Mouse (Mus musculus) adrenal gland, postnatal 10 days (tissue): ENCODE results near the gene Bcl11a. TPM values are rescaled to one million over a fixed set of nuclear protein-coding genes. Genes with fewer than 3 reads are reported as not detected.

ENCODE experiments used
- DNase-seq: peaks from one replicate; pipeline ENCODE4 v3.0.0; 2021; ENCODE audit warnings: mixed read lengths
- total RNA-seq, 2 experiments: library from RNA; stranded (reverse); gene quantifications; 2 replicates each; pipeline ENCODE4 v1.2.3; 2021

The Bcl11a gene
- total RNA-seq, 2 experiments from 2014 or later, result 3.3 to 4.8 TPM

DNA sequence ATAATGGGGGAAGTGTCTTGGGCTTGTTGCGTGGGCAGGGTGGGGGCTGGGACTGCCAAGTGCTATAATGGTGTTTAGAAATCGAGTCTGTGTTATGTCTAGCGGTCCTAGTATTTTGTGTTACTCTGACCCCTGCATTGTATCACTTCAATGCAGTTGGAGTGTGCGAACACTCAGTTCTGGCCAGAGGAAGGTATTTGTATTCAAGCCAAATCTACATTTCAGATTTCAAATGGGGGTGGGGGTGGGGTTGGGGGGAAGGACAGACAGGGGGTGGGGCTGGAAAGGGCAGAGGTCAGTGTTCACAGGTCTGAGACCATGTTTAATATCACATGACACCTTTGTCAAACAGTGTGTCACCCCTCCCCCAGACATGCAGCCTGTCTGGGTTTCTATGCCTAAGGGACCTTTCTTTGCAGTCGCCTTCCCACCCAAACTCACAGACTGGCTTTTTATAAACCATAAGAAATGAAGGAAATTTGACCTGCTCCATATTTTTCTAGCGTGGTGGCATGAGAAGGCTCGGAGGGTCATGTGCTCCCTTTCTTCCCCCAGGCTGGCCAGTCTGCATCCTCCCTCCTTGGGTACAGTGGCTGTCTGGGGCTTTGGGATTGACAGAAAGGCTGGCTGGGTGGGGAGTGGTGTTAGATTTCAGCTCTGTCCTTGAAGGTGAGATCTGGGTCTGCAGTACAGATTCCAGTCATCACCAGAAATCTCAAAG is 124.9 kb downstream of the Bcl11a start:
- no peak for DNase-seq

DNA sequence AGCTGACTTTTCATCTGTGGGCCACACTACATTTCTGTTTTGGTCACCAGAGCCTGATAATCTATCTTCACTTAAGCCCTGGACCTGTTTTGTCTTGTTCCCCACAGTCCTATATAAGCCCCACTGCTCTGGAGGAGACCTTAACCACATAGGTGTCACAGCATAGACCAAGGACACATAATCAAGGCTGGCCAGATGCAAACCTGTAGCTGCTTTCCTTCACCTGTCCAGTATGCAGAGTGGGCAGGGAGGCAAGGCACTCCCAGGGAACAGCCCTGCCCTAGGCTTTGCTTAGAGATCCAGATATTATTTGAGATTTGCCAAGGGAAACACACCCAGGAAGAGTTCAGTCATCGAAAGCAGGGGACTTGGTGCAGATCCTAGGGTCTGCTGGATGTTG is 125.6 kb downstream of the Bcl11a start:
- DNase-seq, result no peak

DNA sequence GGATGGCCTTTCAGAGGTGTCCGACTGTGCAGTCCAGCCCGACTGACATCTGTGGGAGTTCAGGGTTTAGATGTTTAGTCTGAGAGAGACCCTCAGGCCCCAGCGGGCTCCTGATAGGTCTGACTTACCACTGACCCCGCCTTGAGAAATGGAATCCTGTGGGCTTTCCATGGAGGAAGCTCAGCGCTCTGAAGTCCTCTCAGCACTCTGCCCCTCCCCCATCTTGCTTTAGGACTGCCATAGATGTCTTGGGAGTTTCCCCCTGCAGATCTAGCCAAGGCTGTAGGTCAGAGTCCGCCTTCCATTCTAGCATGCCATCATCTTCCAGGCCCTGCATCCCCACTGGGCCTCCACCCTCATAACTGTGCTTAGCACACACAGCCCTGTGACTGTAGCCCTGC is 131.1 kb downstream of the Bcl11a start:
- no peak for DNase-seq

DNA sequence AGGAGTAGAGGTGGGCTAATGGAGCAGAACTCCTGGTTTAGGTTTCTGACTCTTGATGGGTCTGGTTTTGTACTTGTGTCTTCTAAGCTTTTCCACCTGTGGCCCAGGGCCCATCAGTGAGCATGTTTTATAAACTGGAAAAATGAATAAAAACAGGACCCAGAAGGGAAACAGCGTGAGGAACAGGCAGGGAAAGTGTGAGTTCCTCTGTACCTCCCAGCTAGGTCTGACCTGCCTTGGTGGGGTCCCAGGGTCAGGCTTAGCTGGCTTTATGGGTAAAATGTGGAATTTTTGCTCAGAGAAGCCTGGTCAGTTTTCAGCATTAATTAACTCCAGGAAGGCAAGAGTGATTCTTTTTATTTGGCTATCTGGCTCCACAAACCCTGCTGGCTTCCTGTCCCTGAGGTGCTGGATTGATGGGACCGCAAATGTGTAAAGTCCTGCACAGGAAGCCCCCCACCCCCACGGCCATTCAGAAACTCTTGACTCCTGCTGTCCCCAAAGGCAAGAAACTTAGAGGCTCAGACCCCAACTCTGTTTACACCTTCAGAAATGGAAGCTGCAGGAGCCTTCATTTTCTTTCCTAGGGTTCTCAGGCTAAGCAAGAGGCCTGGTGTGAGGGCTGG is 136.8 kb downstream of the Bcl11a start:
- no peak for DNase-seq

DNA sequence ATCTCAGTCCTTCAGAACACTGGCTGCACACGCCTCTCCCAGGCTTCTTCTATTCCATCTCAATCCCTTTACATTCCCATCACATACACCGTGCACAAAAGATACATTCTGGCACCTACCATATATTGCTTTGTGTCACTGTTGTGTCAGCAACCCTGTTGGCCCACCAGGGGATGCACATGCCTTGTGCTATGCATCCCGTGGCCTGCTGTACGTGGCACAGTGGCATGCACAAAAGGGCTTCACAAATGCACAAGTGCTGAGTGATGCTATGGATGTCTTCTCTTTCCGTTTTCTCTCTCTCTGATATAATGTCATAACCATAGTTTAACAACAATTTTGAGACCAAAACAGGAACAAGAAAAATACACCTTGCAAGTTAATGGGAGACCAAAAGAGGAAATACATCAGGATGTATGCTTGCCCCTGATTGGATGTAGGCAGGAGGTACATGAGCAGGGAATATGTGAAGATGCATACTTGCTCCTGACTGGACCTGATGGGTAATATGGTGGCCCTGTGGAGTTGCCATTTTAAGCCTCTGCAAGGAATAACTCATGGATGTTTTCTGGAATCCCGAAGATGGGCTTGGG is 140.0 kb downstream of the Bcl11a start:
- no peak for DNase-seq

DNA sequence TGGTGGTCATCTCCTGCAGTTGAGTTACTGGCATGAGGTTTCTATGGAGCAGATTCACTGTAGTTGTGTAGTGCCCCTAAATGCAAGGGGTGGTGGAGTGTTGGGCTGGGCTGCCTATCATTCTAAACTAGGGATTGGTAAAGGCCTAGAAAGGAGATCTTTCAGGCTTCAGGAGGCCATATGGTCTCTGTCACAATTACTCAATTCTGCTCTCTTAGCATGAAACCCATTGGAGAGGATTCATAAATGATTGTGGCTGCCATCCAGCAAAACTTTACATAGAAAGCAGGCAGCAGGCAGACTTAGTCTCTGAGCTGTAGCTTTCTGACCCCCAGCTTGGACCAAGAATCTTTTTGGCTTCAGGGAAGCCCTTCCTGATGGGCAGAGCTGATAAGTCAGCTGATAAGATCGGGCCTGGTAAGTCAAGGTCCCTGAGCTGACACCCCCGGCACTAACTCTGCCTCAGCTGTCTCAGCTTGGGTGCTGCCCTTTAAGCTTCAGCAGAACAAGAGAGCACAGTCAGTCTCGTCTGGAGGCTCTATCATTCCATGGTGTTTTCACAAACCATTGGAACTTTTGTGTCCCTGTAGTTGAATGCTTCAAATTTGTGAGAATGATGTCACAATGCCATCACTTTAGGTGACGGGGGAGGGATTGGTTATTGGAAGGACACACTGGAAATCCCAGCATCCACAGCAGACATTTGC is 143.9 kb downstream of the Bcl11a start:
- no peak for DNase-seq

Other genes starting within 250 kb of the Bcl11a start
- 10 to 100 TPM in 1 of 2 experiments, 1 to 10 TPM in 1; 9.8 to 11.1 TPM for gene Papolg, start 182.8 kb upstream of the Bcl11a start, total RNA-seq
- gene A830031A19Rik, start 3.0 kb upstream of the Bcl11a start, total RNA-seq, result not detected